Mouse (Mus musculus) heart, postnatal 0 days (tissue): ENCODE measurements around the gene Olfr272.

Source experiments
- CTCF ChIP-seq: IDR thresholded peaks from 2 replicates; pipeline ENCODE4 v1.5.1; 2016; ENCODE audit warnings: antibody characterized with exemption, control low read depth, low read depth
- EP300 ChIP-seq: IDR thresholded peaks from 2 replicates; pipeline ENCODE4 v1.6.1; 2016; ENCODE audit warnings: antibody characterized with exemption, low read depth

DNA sequence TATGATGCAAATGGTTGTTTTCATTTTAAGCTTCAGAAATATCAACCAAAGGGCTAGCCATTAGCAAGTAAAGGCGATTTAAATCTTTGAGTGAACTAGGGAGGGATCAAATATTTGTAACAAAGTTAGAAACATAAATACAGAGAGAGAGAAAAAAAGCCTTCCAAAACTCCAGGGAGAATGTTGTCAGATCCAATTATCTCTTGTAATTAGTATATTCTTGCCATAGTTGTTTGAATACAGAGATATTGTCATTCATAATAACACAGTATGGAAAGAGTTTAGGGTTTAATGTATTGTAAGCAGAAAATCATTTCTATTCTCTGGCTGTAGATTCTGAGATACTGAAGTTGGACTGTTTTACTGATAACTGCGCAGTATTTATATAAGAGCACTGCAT is at the start of gene Olfr272:
- no peak for TF ChIP-seq CTCF
- no peak for TF ChIP-seq EP300
